Mouse (Mus musculus) A20 (cell line): ENCODE results near the gene Kcnk18.

Experiments
- DNase-seq: peaks from one replicate; pipeline ENCODE4 v3.0.0-alpha.2; 2011; ENCODE audit warnings: low read depth, low spot score

The Kcnk18 gene

GRCm38 (mm10) chr19:59221131-59221530, 2.1 kb downstream of the Kcnk18 start:
- DNase-seq, result no peak

GRCm38 (mm10) chr19:59228376-59228775, 9.4 kb downstream of the Kcnk18 start:
- no peak for DNase-seq

GRCm38 (mm10) chr19:59232786-59233185, 13.8 kb downstream of the Kcnk18 start:
- no peak for DNase-seq

GRCm38 (mm10) chr19:59235001-59235400, 16.0 kb downstream of the Kcnk18 start:
- DNase-seq, result no peak

- DNase-seq, result no peak
Measured at GRCm38 (mm10) chr19:59236046-59236445, 17.0 kb downstream of the Kcnk18 start.

GRCm38 (mm10) chr19:59238630-59239029, 19.6 kb downstream of the Kcnk18 start:
- no peak for DNase-seq

- peak; percentile 75 for DNase-seq
Measured at GRCm38 (mm10) chr19:59239124-59239817, 20.3 kb downstream of the Kcnk18 start.

- no peak for DNase-seq
Measured at GRCm38 (mm10) chr19:59241987-59242386, 23.0 kb downstream of the Kcnk18 start.

- no peak for DNase-seq
Measured at GRCm38 (mm10) chr19:59243057-59243456, 24.0 kb downstream of the Kcnk18 start.

GRCm38 (mm10) chr19:59248144-59248543, 29.1 kb downstream of the Kcnk18 start:
- no peak for DNase-seq

- peak; percentile 18 for DNase-seq
Measured at GRCm38 (mm10) chr19:59248553-59249286, 29.7 kb downstream of the Kcnk18 start.

GRCm38 (mm10) chr19:59252651-59253050, 33.6 kb downstream of the Kcnk18 start:
- no peak for DNase-seq

- DNase-seq, result no peak
Measured at GRCm38 (mm10) chr19:59259633-59260032, 40.6 kb downstream of the Kcnk18 start.

GRCm38 (mm10) chr19:59260718-59261442, 41.9 kb downstream of the Kcnk18 start, which contains the start of gene Slc18a2:
Gene Slc18a2 (plus strand): TSS chr19:59260896.
- no peak for DNase-seq

- no peak for DNase-seq
Measured at GRCm38 (mm10) chr19:59261604-59262003, 42.6 kb downstream of the Kcnk18 start.

GRCm38 (mm10) chr19:59263171-59263570, 44.2 kb downstream of the Kcnk18 start:
- no peak for DNase-seq

- DNase-seq, result peak; percentile 14
Measured at GRCm38 (mm10) chr19:59264838-59265532, 46.0 kb downstream of the Kcnk18 start.

GRCm38 (mm10) chr19:59265907-59266306, 46.9 kb downstream of the Kcnk18 start:
- peak; percentile 7 for DNase-seq

- peak; percentile 71 for DNase-seq
Measured at GRCm38 (mm10) chr19:59267417-59267963, 48.5 kb downstream of the Kcnk18 start.

GRCm38 (mm10) chr19:59273190-59273589, 54.2 kb downstream of the Kcnk18 start:
- DNase-seq, result no peak

GRCm38 (mm10) chr19:59276354-59276753, 57.3 kb downstream of the Kcnk18 start:
- no peak for DNase-seq
